Mouse (Mus musculus) bone marrow, adult 2 months (tissue): ENCODE data around the gene Olfr397. TPM values are rescaled to one million over a fixed set of nuclear protein-coding genes. Genes with fewer than 3 reads are reported as not detected.

Experiments
- H3K27ac ChIP-seq: fragments of 200-500 bp; 2 replicates; pipeline ENCODE4 v1.5.1; 2012; ENCODE audit warnings: low read depth, mild to moderate bottlenecking, control low read depth, inconsistent platforms, low read length; ENCODE audit not compliant: control insufficient read depth, poor library complexity, insufficient read depth
- H3K4me1 ChIP-seq: fragments of 200-500 bp; 2 replicates; pipeline ENCODE4 v1.6.1; 2011; ENCODE audit warnings: low read length; ENCODE audit not compliant: control insufficient read depth, insufficient read depth
- H3K4me3 ChIP-seq: fragments of 200-500 bp; replicated peaks from 2 replicates; pipeline ENCODE3; 2011; ENCODE audit warnings: mild to moderate bottlenecking, low read depth, low read length, control low read depth; ENCODE audit not compliant: control insufficient read depth
- CTCF ChIP-seq: fragments of 200-500 bp; IDR thresholded peaks from 2 replicates; pipeline ENCODE4 v1.5.1; 2011; ENCODE audit warnings: low read length, control low read depth; ENCODE audit not compliant: control insufficient read depth, insufficient read depth
- POLR2A ChIP-seq: fragments of 200-500 bp; IDR thresholded peaks from 2 replicates; pipeline ENCODE4 v1.6.1; 2011; ENCODE audit warnings: low read depth, mild to moderate bottlenecking, control low read depth, low read length, borderline replicate concordance; ENCODE audit not compliant: control insufficient read depth
- WGBS: fragments of 180-500 bp; shearing (Covaris S2); methylation state at CpG from one replicate; pipeline ENCODE4 v1.1.7; 2018; 5-methylcytosine and 5-hydroxymethylcytosine counted together
- polyA plus RNA-seq: library from polyadenylated mRNA; stranded (reverse); fragments of >200 nt; gene quantifications from 2 replicates; pipeline ENCODE4 v1.2.4, GENCODE M21; 2011; ENCODE audit warnings: low replicate concordance; ENCODE audit not compliant: missing spikeins, insufficient read depth, insufficient read length

The Olfr397 gene
- not detected in 2 replicates for polyA plus RNA-seq

GRCm38 (mm10) chr11:73960517-73960916, at the start of gene Olfr397:
Olfr397 (plus strand) TSS chr11:73960817.
- Histone ChIP-seq H3K4me1 (no peaks in the 10 kb centered on the region), H3K27ac (no peak within 1 kb of the TSS), H3K4me3 (no peak within 1 kb of the TSS)
- 73% methylated on average over 1 of the region's 1 CpGs for WGBS
- TF ChIP-seq CTCF = no peak
- no peak for TF ChIP-seq POLR2A

GRCm38 (mm10) chr11:73936377-73936776, 24.2 kb upstream of the Olfr397 start, which contains the start of gene Olfr23:
Olfr23 (plus strand) TSS chr11:73936677.
- Histone ChIP-seq H3K4me3 (no peak within 1 kb of the TSS), H3K27ac (no peak within 1 kb of the TSS), H3K4me1 (no peaks in the 10 kb centered on the region)
- TF ChIP-seq POLR2A (no peak), CTCF (no peak)

GRCm38 (mm10) chr11:73990307-73990706, 29.7 kb downstream of the Olfr397 start, which contains the start of gene Olfr398:
Olfr398 (minus strand) TSS chr11:73990407.
- Histone ChIP-seq H3K4me3 (no peak within 1 kb of the TSS), H3K4me1 (no peaks in the 10 kb centered on the region), H3K27ac (no peak within 1 kb of the TSS)
- TF ChIP-seq CTCF = no peak
- no peak for TF ChIP-seq POLR2A

GRCm38 (mm10) chr11:73993115-73993514, 32.5 kb downstream of the Olfr397 start:
- TF ChIP-seq POLR2A = no peak
- no peak for TF ChIP-seq CTCF
- Histone ChIP-seq H3K4me1 (no peaks in the 10 kb centered on the region), H3K27ac (no peak overlapping the region), H3K4me3 (no peak overlapping the region)

Other genes starting within 250 kb of the Olfr397 start
- gene Olfr389, start 180.1 kb upstream of the Olfr397 start, polyA plus RNA-seq = not detected in 2 replicates
- 0.52 and 0.72 TPM in 2 replicates for gene Olfr390, start 177.9 kb upstream of the Olfr397 start, polyA plus RNA-seq
- gene Olfr391-ps, start 157.8 kb upstream of the Olfr397 start, polyA plus RNA-seq = not detected in 2 replicates
- gene Olfr392, start 143.8 kb upstream of the Olfr397 start, polyA plus RNA-seq = not detected in 2 replicates
- not detected in 2 replicates for gene Olfr393, start 109.4 kb upstream of the Olfr397 start, polyA plus RNA-seq
- not detected in 2 replicates for gene Olfr394, start 70.0 kb upstream of the Olfr397 start, polyA plus RNA-seq
- gene Olfr395, start 51.5 kb upstream of the Olfr397 start, polyA plus RNA-seq = not detected in 2 replicates
- gene Olfr23, start 24.1 kb upstream of the Olfr397 start, polyA plus RNA-seq = not detected in 2 replicates
- not detected in 2 replicates for gene Olfr398, start 29.6 kb downstream of the Olfr397 start, polyA plus RNA-seq
- not detected in 2 replicates for gene Olfr139, start 95.7 kb downstream of the Olfr397 start, polyA plus RNA-seq
- gene Olfr399, start 95.8 kb downstream of the Olfr397 start, polyA plus RNA-seq = not detected in 2 replicates
- not detected in 2 replicates for gene Zfp616, start 109.1 kb downstream of the Olfr397 start, polyA plus RNA-seq
- gene Olfr401, start 152.9 kb downstream of the Olfr397 start, polyA plus RNA-seq = not detected in 2 replicates
- gene Olfr402, start 192.7 kb downstream of the Olfr397 start, polyA plus RNA-seq = not detected in 2 replicates
- gene Olfr403, start 225.4 kb downstream of the Olfr397 start, polyA plus RNA-seq = not detected in 2 replicates